Mouse (Mus musculus): ENCODE data around the gene Zmym6. TPM values are rescaled to one million over a fixed set of nuclear protein-coding genes. Genes with fewer than 3 reads are reported as not detected.
"Not testable (repeated sequence)": the region's sequence is repeated elsewhere in the genome, so short reads cannot be mapped to it uniquely, and the experiment has no call there.

Gene Zmym6
- polyA plus RNA-seq, 1 experiment, result 35.3 TPM

DNA sequence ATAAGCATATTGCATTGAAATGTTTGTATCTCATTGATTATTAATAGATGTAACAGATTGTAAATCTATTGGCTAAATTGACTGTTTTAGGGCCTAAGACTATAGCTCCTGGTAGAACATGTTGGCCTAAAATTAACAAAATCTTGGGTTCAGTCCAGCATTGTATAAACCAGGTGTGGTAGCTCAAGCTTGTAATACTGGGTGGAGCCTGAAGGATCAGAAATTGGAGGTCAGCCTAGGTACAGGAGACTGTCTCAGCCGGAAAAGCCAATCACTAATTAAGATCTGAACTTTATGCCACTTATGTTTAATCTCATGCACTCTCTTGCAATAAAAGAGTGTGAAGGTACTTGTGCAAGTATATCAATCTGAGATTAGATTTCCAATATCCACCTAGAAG, 8.6 kb downstream of the Zmym6 start:
- H3K27me3 ChIP-seq (ENCODE audit: control insufficient read depth, insufficient read depth, low read length), result no peaks in the 10 kb centered on the region
- H3K4me3 ChIP-seq (replicated peaks; ENCODE audit: insufficient read depth, low read depth, low read length), result no peak overlapping the region
- no peaks in the 10 kb centered on the region for H3K4me1 ChIP-seq (ENCODE audit: control insufficient read depth, insufficient read depth, low read length)
- TF ChIP-seq POLR2A (IDR thresholded peaks at IDR 0.05; ENCODE audit: borderline replicate concordance, insufficient read depth, low read length), result no peak
- TF ChIP-seq CTCF (IDR thresholded peaks at IDR 0.05; ENCODE audit: borderline replicate concordance, insufficient read depth, low read depth, low read length), result no peak
- H3K27ac ChIP-seq (ENCODE audit: insufficient read depth, low read length), result no peak overlapping the region
- WGBS, result 76% methylated on average over 1 of the region's 1 CpGs
- DNase-seq, result no peak

DNA sequence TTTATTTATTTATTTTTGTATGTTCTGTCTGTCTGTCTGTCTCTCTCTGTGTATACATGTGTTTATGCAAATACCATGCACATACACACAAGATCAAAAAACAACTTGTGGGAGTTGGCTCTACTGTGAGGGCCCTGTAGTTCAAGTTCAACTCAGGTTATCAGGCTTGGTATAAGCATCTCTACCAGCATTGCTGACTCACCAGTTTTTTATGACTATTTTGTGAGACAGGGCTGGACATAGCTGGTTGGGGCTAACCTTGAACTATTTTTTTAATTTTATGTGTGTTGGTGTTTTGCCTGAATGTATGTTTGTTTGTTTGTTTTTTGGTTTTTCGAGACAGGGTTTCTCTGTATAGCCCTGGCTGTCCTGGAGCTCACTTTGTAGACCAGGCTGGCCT, 14.0 kb downstream of the Zmym6 start:
- H3K27me3 ChIP-seq (ENCODE audit: control insufficient read depth, insufficient read depth, low read length), result no peaks in the 10 kb centered on the region
- H3K27ac ChIP-seq (ENCODE audit: insufficient read depth, low read length), result no peak overlapping the region
- H3K4me3 ChIP-seq (replicated peaks; ENCODE audit: insufficient read depth, low read depth, low read length), result no peak overlapping the region
- 95% methylated on average over 1 of the region's 1 CpGs for WGBS
- no peak for TF ChIP-seq CTCF (IDR thresholded peaks at IDR 0.05; ENCODE audit: borderline replicate concordance, insufficient read depth, low read depth, low read length)
- TF ChIP-seq POLR2A (IDR thresholded peaks at IDR 0.05; ENCODE audit: borderline replicate concordance, insufficient read depth, low read length), result no peak
- H3K4me1 ChIP-seq (ENCODE audit: control insufficient read depth, insufficient read depth, low read length), result no peaks in the 10 kb centered on the region
- no peak for DNase-seq

DNA sequence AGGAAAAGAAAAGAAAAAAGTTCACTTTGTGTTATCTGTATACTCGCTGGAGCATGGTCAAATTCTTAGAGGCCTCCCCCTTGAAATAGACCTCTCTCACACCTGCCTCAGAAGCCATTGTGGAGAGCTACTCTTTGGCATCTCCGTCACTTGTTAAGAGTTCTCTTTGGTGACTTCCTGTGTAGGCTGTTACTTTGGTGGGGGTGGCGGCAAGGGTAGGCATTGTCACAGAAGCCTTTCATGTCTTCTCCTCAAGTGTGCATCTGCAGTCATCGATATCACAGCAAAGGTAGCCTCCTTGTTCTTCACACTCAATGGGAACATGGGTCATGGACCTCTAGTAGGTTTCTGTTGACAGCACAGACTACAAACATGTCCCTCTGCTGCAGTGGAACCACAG, 17.9 kb downstream of the Zmym6 start:
- no peak overlapping the region for H3K27ac ChIP-seq (ENCODE audit: insufficient read depth, low read length)
- no peak for DNase-seq
- 90% methylated on average over 4 of the region's 4 CpGs for WGBS

DNA sequence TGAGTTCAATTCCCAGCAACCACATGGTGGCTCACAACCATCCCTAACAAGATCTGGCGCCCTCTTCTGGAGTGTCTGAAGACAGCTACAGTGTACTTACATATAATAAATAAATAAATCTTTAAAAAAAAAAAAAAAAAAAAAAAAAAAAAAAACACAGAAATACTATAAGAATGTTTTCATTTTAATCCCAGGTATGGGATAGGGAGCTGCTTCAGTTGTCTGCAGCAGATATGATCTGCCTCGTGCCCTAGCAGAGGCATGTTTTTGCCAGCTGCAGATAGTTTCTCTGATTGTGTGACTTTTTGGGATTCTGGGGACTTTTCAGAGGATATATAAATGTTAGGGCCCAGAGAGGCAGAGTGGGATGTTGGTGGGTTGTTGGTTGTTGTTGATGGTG, 22.4 kb downstream of the Zmym6 start:
- DNase-seq; H3K4me1 ChIP-seq (ENCODE audit: control insufficient read depth, insufficient read depth, low read length); H3K4me3 ChIP-seq (replicated peaks; ENCODE audit: insufficient read depth, low read depth, low read length); H3K27me3 ChIP-seq (ENCODE audit: control insufficient read depth, insufficient read depth, low read length); H3K27ac ChIP-seq (ENCODE audit: insufficient read depth, low read length): not testable (repeated sequence)
- WGBS, result 98% methylated on average over 1 of the region's 2 CpGs

More for the DNA sequence above, 17.9 kb downstream of the Zmym6 start:
- Histone ChIP-seq H3K27me3 (ENCODE audit: control insufficient read depth, insufficient read depth, low read length) (no peaks in the 10 kb centered on the region), H3K4me1 (ENCODE audit: control insufficient read depth, insufficient read depth, low read length) (no peaks in the 10 kb centered on the region), H3K4me3 (replicated peaks; ENCODE audit: insufficient read depth, low read depth, low read length) (no peak overlapping the region)
- TF ChIP-seq CTCF (IDR thresholded peaks at IDR 0.05; ENCODE audit: borderline replicate concordance, insufficient read depth, low read depth, low read length) (no peak), POLR2A (IDR thresholded peaks at IDR 0.05; ENCODE audit: borderline replicate concordance, insufficient read depth, low read length) (no peak)

DNA sequence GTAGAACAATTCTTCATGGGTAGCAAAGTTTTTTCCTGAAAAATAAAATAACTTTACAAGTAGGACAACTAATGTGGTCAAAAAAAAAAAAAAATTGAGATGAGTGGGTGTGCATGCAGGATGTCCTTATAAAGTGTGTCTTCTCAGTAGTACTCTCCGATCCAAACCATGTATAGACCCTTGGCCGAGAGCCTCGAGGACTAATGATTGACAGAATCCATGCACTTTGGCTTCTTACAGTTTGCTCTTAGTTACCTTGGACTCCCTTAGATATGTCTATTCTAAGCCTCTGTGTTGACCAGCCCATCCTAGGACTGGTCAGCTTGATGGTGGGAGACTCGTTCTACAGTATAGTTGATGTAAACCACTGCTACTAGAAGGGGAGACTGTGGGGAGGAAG, 30.4 kb downstream of the Zmym6 start:
- no peaks in the 10 kb centered on the region for H3K4me1 ChIP-seq (ENCODE audit: control insufficient read depth, insufficient read depth, low read length)
- no peaks in the 10 kb centered on the region for H3K27me3 ChIP-seq (ENCODE audit: control insufficient read depth, insufficient read depth, low read length)
- no peak for TF ChIP-seq POLR2A (IDR thresholded peaks at IDR 0.05; ENCODE audit: borderline replicate concordance, insufficient read depth, low read length)
- no peak for TF ChIP-seq CTCF (IDR thresholded peaks at IDR 0.05; ENCODE audit: borderline replicate concordance, insufficient read depth, low read depth, low read length)
- H3K4me3 ChIP-seq (replicated peaks; ENCODE audit: insufficient read depth, low read depth, low read length), result no peak overlapping the region
- WGBS, result 94% methylated on average over 4 of the region's 4 CpGs
- no peak for DNase-seq
- H3K27ac ChIP-seq (ENCODE audit: insufficient read depth, low read length), result no peak overlapping the region

DNA sequence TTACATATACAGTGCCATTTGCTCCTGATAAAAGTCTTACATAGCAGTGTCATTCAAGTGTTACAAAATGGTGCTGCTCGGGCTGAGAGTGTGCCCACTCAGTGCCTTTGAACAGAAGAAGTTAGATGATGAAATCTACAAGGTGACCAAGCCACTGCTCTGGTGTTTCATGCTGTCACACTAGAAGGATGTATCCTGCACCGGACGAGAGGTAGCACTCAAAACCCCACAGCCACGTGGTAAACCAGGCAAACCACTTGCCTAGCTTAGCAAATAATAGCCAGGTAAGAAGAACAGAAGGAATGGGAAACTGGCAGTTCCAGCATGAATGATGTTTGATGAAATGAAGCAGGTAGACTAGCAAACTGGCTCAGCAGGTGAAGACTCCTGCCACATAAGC, 33.4 kb downstream of the Zmym6 start:
- TF ChIP-seq CTCF (IDR thresholded peaks at IDR 0.05; ENCODE audit: borderline replicate concordance, insufficient read depth, low read depth, low read length) (no peak), POLR2A (IDR thresholded peaks at IDR 0.05; ENCODE audit: borderline replicate concordance, insufficient read depth, low read length) (no peak)
- no peaks in the 10 kb centered on the region for H3K27me3 ChIP-seq (ENCODE audit: control insufficient read depth, insufficient read depth, low read length)
- no peak overlapping the region for H3K4me3 ChIP-seq (replicated peaks; ENCODE audit: insufficient read depth, low read depth, low read length)
- WGBS, result 75% methylated on average over 4 of the region's 4 CpGs
- no peak overlapping the region for H3K27ac ChIP-seq (ENCODE audit: insufficient read depth, low read length)
- H3K4me1 ChIP-seq (ENCODE audit: control insufficient read depth, insufficient read depth, low read length), result no peaks in the 10 kb centered on the region
- no peak for DNase-seq

DNA sequence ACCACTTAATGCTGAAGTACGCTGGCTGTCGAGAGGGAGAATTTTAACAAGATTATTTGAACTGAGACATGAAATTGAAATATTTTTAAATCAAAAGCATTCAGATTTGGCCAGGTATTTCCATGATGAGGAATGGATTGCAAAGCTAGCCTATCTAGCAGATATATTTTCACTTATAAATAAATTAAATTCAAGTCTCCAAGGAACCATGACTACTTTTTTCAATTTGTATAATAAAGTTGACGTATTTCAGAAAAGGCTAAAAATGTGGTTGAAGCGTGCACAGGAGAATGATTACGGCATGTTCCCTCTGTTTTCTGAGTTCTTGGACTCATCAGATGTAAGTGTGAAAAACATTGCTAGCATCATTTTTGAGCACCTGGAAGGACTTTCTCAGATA, 46.2 kb downstream of the Zmym6 start, which contains the start of gene Tmem35b:
Tmem35b (plus strand) TSS at position 301 of the 400 bp plus-strand sequence.
- H3K4me1 ChIP-seq (ENCODE audit: control insufficient read depth, insufficient read depth, low read length), result peaks cover 3% of the 10 kb centered on the region; the same call in 1 of the 2 replicates
- no peak within 1 kb of the TSS for H3K27ac ChIP-seq (ENCODE audit: insufficient read depth, low read length)
- TF ChIP-seq CTCF (IDR thresholded peaks at IDR 0.05; ENCODE audit: borderline replicate concordance, insufficient read depth, low read depth, low read length) (no peak), POLR2A (IDR thresholded peaks at IDR 0.05; ENCODE audit: borderline replicate concordance, insufficient read depth, low read length) (no peak)
- WGBS, result 96% methylated on average over 5 of the region's 5 CpGs
- no peak within 1 kb of the TSS for H3K4me3 ChIP-seq (replicated peaks; ENCODE audit: insufficient read depth, low read depth, low read length)
- no peaks in the 10 kb centered on the region for H3K27me3 ChIP-seq (ENCODE audit: control insufficient read depth, insufficient read depth, low read length)
- no peak for DNase-seq

DNA sequence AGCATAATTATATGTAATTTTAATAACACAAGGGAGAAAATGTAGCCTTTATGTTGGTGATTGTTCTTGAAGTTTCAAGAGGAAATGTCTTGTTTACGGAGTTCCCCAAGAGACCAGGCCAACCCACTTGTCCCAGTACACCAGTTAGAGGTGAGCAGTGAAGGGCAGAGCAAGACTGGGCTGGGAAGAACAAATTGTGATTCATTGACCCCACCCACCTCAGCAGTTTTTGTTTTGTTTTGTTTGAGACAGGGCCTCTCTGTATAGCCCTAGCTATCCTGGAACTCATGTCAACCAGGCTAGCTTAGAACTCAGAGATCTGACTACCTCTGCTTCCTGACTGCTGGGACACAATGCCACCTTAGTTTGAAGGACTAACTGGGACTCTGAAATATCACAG, 47.1 kb downstream of the Zmym6 start:
- H3K27ac ChIP-seq (ENCODE audit: insufficient read depth, low read length), result no peak overlapping the region
- DNase-seq, result no peak
- no peak overlapping the region for H3K4me3 ChIP-seq (replicated peaks; ENCODE audit: insufficient read depth, low read depth, low read length)
- peaks cover 3% of the 10 kb centered on the region; the same call in 1 of the 2 replicates for H3K4me1 ChIP-seq (ENCODE audit: control insufficient read depth, insufficient read depth, low read length)
- H3K27me3 ChIP-seq (ENCODE audit: control insufficient read depth, insufficient read depth, low read length), result no peaks in the 10 kb centered on the region
- 98% methylated on average over 1 of the region's 1 CpGs for WGBS
- no peak for TF ChIP-seq CTCF (IDR thresholded peaks at IDR 0.05; ENCODE audit: borderline replicate concordance, insufficient read depth, low read depth, low read length)
- TF ChIP-seq POLR2A (IDR thresholded peaks at IDR 0.05; ENCODE audit: borderline replicate concordance, insufficient read depth, low read length), result no peak
